Mouse (Mus musculus): ENCODE data around the gene Lrrc43.

- no peak for TF ChIP-seq CTCF (IDR thresholded peaks at IDR 0.05; ENCODE audit: borderline replicate concordance, control insufficient read depth, extremely low read depth, insufficient read depth, low read length, poor library complexity)
- TF ChIP-seq POLR2A (IDR thresholded peaks at IDR 0.05; ENCODE audit: control insufficient read depth, extremely low read depth, insufficient read depth, low read length, poor library complexity), result no peak
Observed at GRCm38 (mm10) chr5:123555693-123556092, 66.6 kb downstream of the Lrrc43 start.

All from thymus, adult 2 months (tissue).